Mouse (Mus musculus): ENCODE data around the gene Adam23. TPM values are rescaled to one million over a fixed set of nuclear protein-coding genes. Genes with fewer than 3 reads are reported as not detected.

Gene Adam23
- polyA plus RNA-seq, 1 experiment from 2014 or later = 3.0 TPM

DNA sequence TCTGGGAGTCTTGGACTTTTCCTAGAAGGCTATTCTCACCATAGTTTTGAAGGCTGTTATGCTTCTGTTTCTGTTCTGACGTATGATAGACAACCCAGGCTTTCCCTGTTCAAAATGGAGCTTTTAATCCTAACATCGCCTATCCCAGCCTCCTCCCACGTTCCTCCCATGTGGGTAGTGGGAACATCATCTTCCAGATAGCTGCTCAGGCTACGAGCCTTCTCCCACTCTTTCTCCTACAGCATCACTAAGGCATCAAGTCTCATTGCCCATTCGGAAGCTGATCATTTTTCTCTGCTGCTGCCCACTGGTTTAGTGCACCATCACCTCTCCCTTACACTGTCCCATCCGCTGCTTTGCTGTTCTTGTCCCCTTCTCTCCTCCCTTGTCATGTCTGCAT, 14.2 kb downstream of the Adam23 start:
- no peak for TF ChIP-seq CTCF (IDR thresholded peaks at IDR 0.05; ENCODE audit: low read depth)
- Histone ChIP-seq H3K9me3 (replicated peaks; ENCODE audit: low read length) (no peaks in the 10 kb centered on the region), H3K4me2 (ENCODE audit: low read length) (no peak overlapping the region), H3K27ac (no peak overlapping the region), H3K27me3 (ENCODE audit: insufficient read depth, low read length) (no peaks in the 10 kb centered on the region), H3K9ac (ENCODE audit: low read depth, low read length) (no peak overlapping the region), H3K36me3 (ENCODE audit: insufficient read depth, low read length) (no peaks in the 10 kb centered on the region), H3K4me3 (replicated peaks; ENCODE audit: low read depth, low read length) (no peak overlapping the region), H3K4me1 (replicated peaks; ENCODE audit: insufficient read depth, low read length) (no peaks in the 10 kb centered on the region)
- WGBS = 55% methylated on average over 6 of the region's 6 CpGs
- DNase-seq (ENCODE audit: low spot score) (no peak), ATAC-seq (replicated peaks; ENCODE audit: low FRiP score, low read depth) (no peak)

DNA sequence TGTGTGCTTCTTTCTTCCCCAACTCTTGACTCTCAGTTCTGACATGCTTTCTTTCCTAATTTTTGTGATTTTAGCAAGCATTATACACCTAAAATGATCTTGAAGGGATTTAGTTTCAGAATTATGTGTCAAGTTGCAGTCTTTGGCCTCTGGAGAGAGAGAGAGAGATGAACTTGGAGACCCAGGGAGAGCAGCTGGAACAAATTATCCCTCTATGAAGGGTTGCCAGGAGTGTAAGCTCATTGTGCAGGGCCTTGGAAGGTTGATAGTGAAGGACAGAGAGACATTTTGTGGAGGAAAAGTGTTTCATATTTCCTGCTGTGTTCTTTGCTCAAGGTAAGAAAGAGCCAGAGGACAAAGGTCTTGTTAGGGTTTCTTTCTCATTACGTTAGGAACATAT, 18.8 kb downstream of the Adam23 start:
- no peak overlapping the region for H3K4me2 ChIP-seq (ENCODE audit: low read length)
- H3K9ac ChIP-seq (ENCODE audit: low read depth, low read length) = no peak overlapping the region
- no peaks in the 10 kb centered on the region for H3K27me3 ChIP-seq (ENCODE audit: insufficient read depth, low read length)
- no peak overlapping the region for H3K27ac ChIP-seq
- 64% methylated on average over 1 of the region's 1 CpGs for WGBS
- H3K9me3 ChIP-seq (replicated peaks; ENCODE audit: low read length) = no peaks in the 10 kb centered on the region
- no peaks in the 10 kb centered on the region for H3K4me1 ChIP-seq (replicated peaks; ENCODE audit: insufficient read depth, low read length)
- no peak for TF ChIP-seq CTCF (IDR thresholded peaks at IDR 0.05; ENCODE audit: low read depth)
- H3K4me3 ChIP-seq (replicated peaks; ENCODE audit: low read depth, low read length) = no peak overlapping the region
- ATAC-seq (replicated peaks; ENCODE audit: low FRiP score, low read depth) = no peak
- H3K36me3 ChIP-seq (ENCODE audit: insufficient read depth, low read length) = no peaks in the 10 kb centered on the region
- DNase-seq (ENCODE audit: low spot score) = no peak

DNA sequence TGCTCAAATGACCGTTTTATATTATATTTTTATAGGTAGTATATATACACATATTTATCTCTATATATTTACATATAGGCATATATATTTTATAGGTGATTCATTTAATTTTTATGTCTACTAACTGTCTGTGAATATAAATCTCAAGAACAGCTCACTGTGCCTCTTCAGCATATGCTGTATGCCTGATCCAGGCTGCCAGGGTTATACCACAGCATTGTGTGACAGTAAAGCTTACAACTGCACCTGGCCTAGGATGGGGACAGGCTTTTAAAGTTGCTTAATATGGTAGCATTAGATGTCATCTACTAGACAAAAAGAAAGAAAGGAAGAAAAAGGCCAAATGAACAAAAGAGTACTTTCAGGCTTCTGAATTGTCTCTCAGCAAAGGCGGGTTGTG, 27.6 kb downstream of the Adam23 start:
- 49% methylated on average over 2 of the region's 2 CpGs for WGBS
- ATAC-seq (replicated peaks; ENCODE audit: low FRiP score, low read depth) = no peak
- no peaks in the 10 kb centered on the region for H3K27me3 ChIP-seq (ENCODE audit: insufficient read depth, low read length)

DNA sequence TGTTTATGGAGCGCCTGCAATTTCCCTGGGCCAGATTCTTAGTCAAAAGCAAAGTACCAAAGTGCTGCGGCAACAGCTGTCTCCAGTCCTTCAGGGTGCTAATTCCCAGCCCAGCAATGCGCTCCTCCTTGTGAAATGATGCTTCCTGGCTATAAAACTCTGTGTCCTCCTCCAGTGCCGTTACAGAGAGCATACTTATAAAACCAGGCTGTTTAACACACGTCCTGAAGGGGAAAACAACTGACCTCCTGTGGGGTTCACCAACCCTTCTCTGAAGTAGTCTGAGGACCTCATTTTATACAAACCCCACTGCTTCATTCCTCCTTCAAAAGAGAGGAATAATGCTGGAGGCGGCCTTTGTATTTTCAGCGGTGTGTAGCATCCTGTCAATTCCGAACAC, 28.0 kb downstream of the Adam23 start:
- Histone ChIP-seq H3K36me3 (ENCODE audit: insufficient read depth, low read length) (no peaks in the 10 kb centered on the region), H3K4me3 (replicated peaks; ENCODE audit: low read depth, low read length) (no peak overlapping the region), H3K9me3 (replicated peaks; ENCODE audit: low read length) (no peaks in the 10 kb centered on the region), H3K9ac (ENCODE audit: low read depth, low read length) (no peak overlapping the region), H3K27ac (no peak overlapping the region), H3K4me1 (replicated peaks; ENCODE audit: insufficient read depth, low read length) (no peaks in the 10 kb centered on the region), H3K4me2 (ENCODE audit: low read length) (no peak overlapping the region), H3K27me3 (ENCODE audit: insufficient read depth, low read length) (no peaks in the 10 kb centered on the region)
- 18% methylated on average over 8 of the region's 8 CpGs for WGBS
- TF ChIP-seq CTCF (IDR thresholded peaks at IDR 0.05; ENCODE audit: low read depth) = no peak
- ATAC-seq (replicated peaks; ENCODE audit: low FRiP score, low read depth) (no peak), DNase-seq (ENCODE audit: low spot score) (peak; percentile 73)

More for the DNA sequence above, 27.6 kb downstream of the Adam23 start:
- no peak for DNase-seq (ENCODE audit: low spot score)
- no peak overlapping the region for H3K27ac ChIP-seq
- no peak overlapping the region for H3K9ac ChIP-seq (ENCODE audit: low read depth, low read length)
- no peak overlapping the region for H3K4me2 ChIP-seq (ENCODE audit: low read length)
- H3K4me3 ChIP-seq (replicated peaks; ENCODE audit: low read depth, low read length) = no peak overlapping the region
- no peaks in the 10 kb centered on the region for H3K9me3 ChIP-seq (replicated peaks; ENCODE audit: low read length)
- TF ChIP-seq CTCF (IDR thresholded peaks at IDR 0.05; ENCODE audit: low read depth) = no peak
- no peaks in the 10 kb centered on the region for H3K4me1 ChIP-seq (replicated peaks; ENCODE audit: insufficient read depth, low read length)
- H3K36me3 ChIP-seq (ENCODE audit: insufficient read depth, low read length) = no peaks in the 10 kb centered on the region

DNA sequence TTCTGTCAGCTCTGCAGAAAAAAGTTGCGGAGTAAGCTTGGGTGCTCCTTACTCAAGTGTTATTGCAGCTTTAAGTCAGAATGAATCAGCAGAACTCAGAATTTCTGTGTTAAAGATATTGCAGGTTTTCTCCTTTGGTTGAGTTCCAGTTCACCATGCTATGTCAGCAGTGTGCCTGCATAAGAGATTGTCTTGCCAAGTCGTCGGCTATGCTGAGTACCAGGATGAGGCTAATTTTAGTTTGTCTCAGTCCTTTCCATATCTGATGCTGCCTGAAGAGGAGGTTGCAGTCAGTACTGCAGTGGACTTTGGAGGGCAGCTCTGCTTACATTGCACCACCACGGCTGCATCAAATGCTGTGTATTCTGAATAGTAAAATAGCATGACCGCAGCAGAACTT, 33.3 kb downstream of the Adam23 start:
- Histone ChIP-seq H3K27ac (no peak overlapping the region), H3K4me3 (replicated peaks; ENCODE audit: low read depth, low read length) (no peak overlapping the region), H3K27me3 (ENCODE audit: insufficient read depth, low read length) (no peaks in the 10 kb centered on the region), H3K4me2 (ENCODE audit: low read length) (no peak overlapping the region), H3K9me3 (replicated peaks; ENCODE audit: low read length) (no peaks in the 10 kb centered on the region), H3K36me3 (ENCODE audit: insufficient read depth, low read length) (no peaks in the 10 kb centered on the region), H3K9ac (ENCODE audit: low read depth, low read length) (no peak overlapping the region), H3K4me1 (replicated peaks; ENCODE audit: insufficient read depth, low read length) (no peaks in the 10 kb centered on the region)
- 87% methylated on average over 5 of the region's 5 CpGs for WGBS
- TF ChIP-seq CTCF (IDR thresholded peaks at IDR 0.05; ENCODE audit: low read depth) = no peak
- DNase-seq (ENCODE audit: low spot score) (no peak), ATAC-seq (replicated peaks; ENCODE audit: low FRiP score, low read depth) (no peak)

DNA sequence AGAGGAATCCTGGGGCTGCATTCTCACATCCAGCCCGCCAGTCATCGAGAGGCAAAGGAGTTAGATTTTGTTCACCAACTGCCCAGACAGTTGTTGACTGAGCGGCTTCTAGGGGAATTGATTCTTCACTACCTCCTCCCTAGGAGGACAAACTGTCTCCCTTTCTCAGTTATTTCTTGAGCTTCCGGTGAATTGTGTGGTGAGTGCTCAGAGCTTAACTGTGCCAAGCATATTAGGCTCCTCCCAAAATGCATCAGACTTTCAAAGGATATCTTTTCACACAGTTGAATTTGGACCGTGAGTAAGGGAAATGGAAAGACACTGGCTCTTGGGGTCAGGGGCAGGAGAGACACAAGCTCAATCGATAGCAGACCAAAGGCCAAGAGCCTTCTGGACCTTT, 39.0 kb downstream of the Adam23 start:
- Histone ChIP-seq H3K4me3 (replicated peaks; ENCODE audit: low read depth, low read length) (no peak overlapping the region), H3K4me1 (replicated peaks; ENCODE audit: insufficient read depth, low read length) (no peaks in the 10 kb centered on the region), H3K27me3 (ENCODE audit: insufficient read depth, low read length) (no peaks in the 10 kb centered on the region), H3K9ac (ENCODE audit: low read depth, low read length) (no peak overlapping the region), H3K9me3 (replicated peaks; ENCODE audit: low read length) (no peaks in the 10 kb centered on the region), H3K27ac (no peak overlapping the region), H3K4me2 (ENCODE audit: low read length) (no peak overlapping the region), H3K36me3 (ENCODE audit: insufficient read depth, low read length) (no peaks in the 10 kb centered on the region)
- DNase-seq (ENCODE audit: low spot score) (no peak), ATAC-seq (replicated peaks; ENCODE audit: low FRiP score, low read depth) (no peak)
- 95% methylated on average over 6 of the region's 6 CpGs for whole genome bisulfite sequencing
- no peak for TF ChIP-seq CTCF (IDR thresholded peaks at IDR 0.05; ENCODE audit: low read depth)

DNA sequence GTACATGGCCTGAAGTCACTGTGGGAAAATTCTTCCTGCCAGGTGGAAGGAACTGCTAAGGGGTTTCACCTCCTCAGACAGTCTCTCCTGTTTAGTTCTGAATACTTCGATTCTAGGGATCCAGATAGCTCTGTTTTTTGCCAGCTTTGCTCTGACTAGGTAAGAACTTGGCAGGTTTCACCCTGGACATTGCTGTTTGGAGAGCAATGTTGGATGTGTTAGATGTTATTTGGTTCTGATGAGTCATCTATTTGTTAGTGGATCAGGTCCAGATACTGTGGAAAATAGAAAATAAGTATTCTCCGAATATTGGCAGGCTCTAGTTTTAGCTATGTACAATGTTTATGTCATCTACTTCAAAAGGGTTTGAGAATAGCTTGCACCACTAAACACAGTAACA, 41.0 kb downstream of the Adam23 start:
- H3K36me3 ChIP-seq (ENCODE audit: insufficient read depth, low read length) = no peaks in the 10 kb centered on the region
- H3K4me1 ChIP-seq (replicated peaks; ENCODE audit: insufficient read depth, low read length) = no peaks in the 10 kb centered on the region
- WGBS = 85% methylated on average over 2 of the region's 2 CpGs
- no peak overlapping the region for H3K27ac ChIP-seq
- no peak overlapping the region for H3K4me3 ChIP-seq (replicated peaks; ENCODE audit: low read depth, low read length)
- H3K9me3 ChIP-seq (replicated peaks; ENCODE audit: low read length) = no peaks in the 10 kb centered on the region
- DNase-seq (ENCODE audit: low spot score) = no peak
- H3K4me2 ChIP-seq (ENCODE audit: low read length) = no peak overlapping the region
- no peaks in the 10 kb centered on the region for H3K27me3 ChIP-seq (ENCODE audit: insufficient read depth, low read length)
- no peak for ATAC-seq (replicated peaks; ENCODE audit: low FRiP score, low read depth)
- no peak overlapping the region for H3K9ac ChIP-seq (ENCODE audit: low read depth, low read length)
- no peak for TF ChIP-seq CTCF (IDR thresholded peaks at IDR 0.05; ENCODE audit: low read depth)
